Mouse (Mus musculus) mouse trophoblast stem cell (cell line): ENCODE results near the gene Glod4.
"Not testable (repeated sequence)": the region's sequence is repeated elsewhere in the genome, so short reads cannot be mapped to it uniquely, and the experiment has no call there.

Experiments
- in situ Hi-C, 2 experiments: fragments of 300-500 bp; cut with MseI, MboI; formaldehyde crosslinking; loops; 2 replicates in 1 of 2; 3 replicates in 1 of 2; pipeline ENCODE4 v1.15.1; 2025

The Glod4 gene

GRCm38 (mm10) chr11:76257386-76257785 lies 13.9 kb upstream of the Glod4 start:
- in situ Hi-C loops: no loop called here

GRCm38 (mm10) chr11:76256129-76256528 lies 12.6 kb upstream of the Glod4 start:
- in situ Hi-C loops: no loop called here

GRCm38 (mm10) chr11:76255431-76256001 lies 12.0 kb upstream of the Glod4 start:
- in situ Hi-C loops: no loop called here

- in situ Hi-C loops: loop anchor here (5.0 kb wide), 2 partner anchors 143 to 148 kb away; partner anchors contain the start of gene Nxn (in 1 of the 2)
These were observed 10.4 kb upstream of the Glod4 start for GRCm38 (mm10) chr11:76253918-76254264.

- in situ Hi-C loops: loop anchor here (5.0 kb wide), 2 partner anchors 144 to 149 kb away; partner anchors contain the start of gene Nxn (in 1 of the 2)
These were observed 9.8 kb upstream of the Glod4 start for GRCm38 (mm10) chr11:76253145-76253917.

- in situ Hi-C loops: loop anchor here (5.0 kb wide), 2 partner anchors 145 to 150 kb away; partner anchors contain the start of gene Nxn (in 1 of the 2)
These were observed 8.5 kb upstream of the Glod4 start for GRCm38 (mm10) chr11:76252036-76252435.

GRCm38 (mm10) chr11:76247239-76247638 lies 3.7 kb upstream of the Glod4 start:
- in situ Hi-C loops: no loop called here

- in situ Hi-C loops: no loop called here
These were observed 2.9 kb upstream of the Glod4 start for GRCm38 (mm10) chr11:76246439-76246838.

- in situ Hi-C loops: no loop called here
These were observed 454 bp upstream of the Glod4 start for GRCm38 (mm10) chr11:76243811-76244546.

- in situ Hi-C loops: no loop called here
These were observed 3.8 kb downstream of the Glod4 start for GRCm38 (mm10) chr11:76239750-76240149.

GRCm38 (mm10) chr11:76236136-76236535 lies 7.4 kb downstream of the Glod4 start:
- in situ Hi-C loops: no loop called here

GRCm38 (mm10) chr11:76225051-76225450 lies 18.5 kb downstream of the Glod4 start:
- in situ Hi-C loops: no loop called here

- in situ Hi-C loops: no loop called here
These were observed 18.9 kb downstream of the Glod4 start for GRCm38 (mm10) chr11:76224631-76225030.

GRCm38 (mm10) chr11:76217390-76217800 lies 26.1 kb downstream of the Glod4 start, which contains the start of the genes Dbil5 and Gemin4:
Gene Dbil5, plus strand, starts transcription at chr11:76217608.
Gene Gemin4, minus strand, starts transcription at chr11:76217664.
- in situ Hi-C loops: no loop called here

- in situ Hi-C loops: no loop called here
These were observed 26.7 kb downstream of the Glod4 start for GRCm38 (mm10) chr11:76216681-76217389.

GRCm38 (mm10) chr11:76216049-76216540 lies 27.4 kb downstream of the Glod4 start:
- in situ Hi-C loops: no loop called here

GRCm38 (mm10) chr11:76215011-76215410 lies 28.5 kb downstream of the Glod4 start:
- in situ Hi-C loops: no loop called here

- in situ Hi-C loops: no loop called here
These were observed 29.7 kb downstream of the Glod4 start for GRCm38 (mm10) chr11:76213841-76214240.

GRCm38 (mm10) chr11:76211595-76211994 lies 31.9 kb downstream of the Glod4 start:
- in situ Hi-C loops: not testable (repeated sequence)

- in situ Hi-C loops: no loop called here
These were observed 33.1 kb downstream of the Glod4 start for GRCm38 (mm10) chr11:76210228-76210985.

GRCm38 (mm10) chr11:76206793-76207192 lies 36.7 kb downstream of the Glod4 start:
- in situ Hi-C loops: no loop called here
